Mouse (Mus musculus) C2C12 (cell line): ENCODE data around the gene AI837181.

Source experiments
- CTCF ChIP-seq: IDR thresholded peaks from one replicate; pipeline ENCODE4 v1.5.1; 2011; ENCODE audit not compliant: control insufficient read depth, insufficient read depth, insufficient read length
- MAX ChIP-seq: IDR thresholded peaks from one replicate; pipeline ENCODE4 v1.6.1; 2011; ENCODE audit warnings: mild to moderate bottlenecking, control low read depth
- MYOD1 ChIP-seq: IDR thresholded peaks from one replicate; pipeline ENCODE4 v1.6.1; 2011; ENCODE audit warnings: low read depth; ENCODE audit not compliant: control insufficient read depth, insufficient read length
- USF1 ChIP-seq: IDR thresholded peaks from one replicate; pipeline ENCODE4 v1.6.1; 2011; ENCODE audit warnings: low read depth, mild to moderate bottlenecking, control low read depth, moderate library complexity

- TF ChIP-seq MYOD1 (no peak), CTCF (no peak), MAX (peak; percentile 78), USF1 (no peak)
These were observed 32.2 kb downstream of the AI837181 start for GRCm38 (mm10) chr19:5456922-5457745.
